Mouse (Mus musculus) lung, postnatal 14 days (tissue): ENCODE measurements around the gene Col19a1.

ENCODE experiments used
- DNase-seq: peaks from one replicate; pipeline ENCODE4 v3.0.0; 2021

Gene Col19a1

GRCm38 (mm10) chr1:24225825-24226526 lies 361.3 kb downstream of the Col19a1 start:
- no peak for DNase-seq

GRCm38 (mm10) chr1:24222981-24223612 lies 364.2 kb downstream of the Col19a1 start:
- no peak for DNase-seq

GRCm38 (mm10) chr1:24222231-24222630 lies 365.0 kb downstream of the Col19a1 start:
- no peak for DNase-seq

- DNase-seq, result no peak
Observed at GRCm38 (mm10) chr1:24219041-24219440, 368.2 kb downstream of the Col19a1 start.
